Mouse (Mus musculus) C2C12 (cell line): ENCODE measurements around the gene Sdhaf2. TPM values are rescaled to one million over a fixed set of nuclear protein-coding genes. Genes with fewer than 3 reads are reported as not detected.

Source experiments
- H3K27me3 ChIP-seq: one replicate; pipeline ENCODE4 v1.6.1; 2011; ENCODE audit not compliant: control insufficient read depth, insufficient read depth, insufficient read length
- H3K36me3 ChIP-seq: one replicate; pipeline ENCODE4 v1.6.1; 2011; ENCODE audit not compliant: control insufficient read depth, insufficient read depth
- H3K4me3 ChIP-seq: one replicate; pipeline ENCODE4 v1.5.1; 2011; ENCODE audit warnings: mild to moderate bottlenecking, control low read depth; ENCODE audit not compliant: poor library complexity, insufficient read depth, severe bottlenecking
- H3K79me2 ChIP-seq: one replicate; pipeline ENCODE4 v1.6.1; 2011; ENCODE audit not compliant: control insufficient read depth, insufficient read depth
- H3K79me3 ChIP-seq: one replicate; pipeline ENCODE4 v1.6.1; 2011; ENCODE audit warnings: low read depth, control low read depth
- H3ac ChIP-seq: one replicate; pipeline ENCODE3; 2011; ENCODE audit warnings: low read depth; ENCODE audit not compliant: control insufficient read depth, insufficient read length
- CEBPB ChIP-seq: IDR thresholded peaks from one replicate; pipeline ENCODE4 v1.6.1; 2011; ENCODE audit warnings: low read depth, mild to moderate bottlenecking, control low read depth, moderate library complexity
- CTCF ChIP-seq: IDR thresholded peaks from one replicate; pipeline ENCODE4 v1.5.1; 2011; ENCODE audit not compliant: control insufficient read depth, insufficient read depth, insufficient read length
- FOSL1 ChIP-seq: IDR thresholded peaks from one replicate; pipeline ENCODE4 v1.8.0; 2011; ENCODE audit warnings: mild to moderate bottlenecking, low read length; ENCODE audit not compliant: poor library complexity, insufficient read depth, severe bottlenecking
- MAX ChIP-seq: IDR thresholded peaks from one replicate; pipeline ENCODE4 v1.6.1; 2011; ENCODE audit warnings: mild to moderate bottlenecking, control low read depth
- MYOD1 ChIP-seq: IDR thresholded peaks from one replicate; pipeline ENCODE4 v1.6.1; 2011; ENCODE audit warnings: low read depth; ENCODE audit not compliant: control insufficient read depth, insufficient read length
- MYOG ChIP-seq: IDR thresholded peaks from one replicate; pipeline ENCODE4 v1.6.1; 2011; ENCODE audit not compliant: control insufficient read depth, insufficient read length; ENCODE audit errors: extremely low read depth
- USF1 ChIP-seq: IDR thresholded peaks from one replicate; pipeline ENCODE4 v1.6.1; 2011; ENCODE audit warnings: low read depth, mild to moderate bottlenecking, control low read depth, moderate library complexity
- polyA plus RNA-seq: library from polyadenylated mRNA; unstranded; fragments of >200 nt; fragmentation: generic; extraction: Trizol; gene quantifications from one replicate; pipeline ENCODE4 v1.2.1, GENCODE M21; 2012; ENCODE audit warnings: missing spikeins

Gene Sdhaf2
- polyA plus RNA-seq, 1 experiment: 35.4 TPM

DNA sequence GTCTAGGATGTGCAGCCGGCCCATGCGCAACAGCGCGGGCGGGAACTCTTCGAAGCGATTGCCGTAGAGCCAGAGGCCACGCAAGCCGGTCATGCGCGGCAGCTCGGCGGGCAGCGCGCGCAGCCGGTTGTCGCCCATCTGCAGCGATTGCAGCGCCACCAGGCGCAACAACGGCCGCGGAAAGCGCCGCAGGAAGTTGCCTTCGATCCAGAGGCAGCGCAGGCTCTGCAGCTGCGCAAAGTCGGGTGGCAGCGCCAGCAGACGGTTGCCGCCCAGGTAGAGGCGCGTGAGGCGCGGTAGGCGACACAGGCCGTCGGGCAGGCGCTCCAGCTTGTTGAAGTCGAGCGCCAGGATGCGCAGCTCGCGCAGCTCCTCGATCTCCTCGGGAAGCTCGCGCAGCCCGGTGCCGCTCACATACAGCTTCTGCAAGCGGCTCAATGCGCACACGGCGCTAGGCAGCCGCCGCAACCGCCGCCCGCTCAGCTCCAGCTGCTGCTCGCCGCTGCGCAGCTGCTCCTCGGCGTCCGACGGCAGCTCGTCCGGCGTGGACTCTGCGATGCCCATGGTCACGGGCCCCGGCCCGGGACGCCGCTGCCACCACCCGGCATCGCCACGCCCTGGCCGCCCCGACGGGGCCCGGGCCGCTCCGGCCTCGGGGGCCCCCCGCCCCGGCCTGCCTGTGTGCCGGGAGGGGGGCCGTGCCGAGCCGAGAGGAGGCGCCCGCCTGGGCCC, 69.0 kb downstream of the Sdhaf2 start, which contains the start of gene Lrrc10b:
Gene Lrrc10b, minus strand, starts transcription at position 722 of the 732 bp plus-strand sequence.
- Histone ChIP-seq H3ac (peak within 1 kb of the TSS; percentile 22), H3K4me3 (peak within 1 kb of the TSS; percentile 11), H3K36me3 (no peaks in the 10 kb centered on the region), H3K79me2 (no peaks in the 10 kb centered on the region), H3K79me3 (no peaks in the 10 kb centered on the region), H3K27me3 (peaks cover 34% of the 10 kb centered on the region)
- TF ChIP-seq MAX (no peak), CEBPB (no peak), CTCF (no peak), MYOG (no peak), USF1 (no peak), MYOD1 (no peak), FOSL1 (no peak)

GRCm38 (mm10) chr19:10455437-10455806, 70.5 kb downstream of the Sdhaf2 start:
- H3K4me3 ChIP-seq: no peak overlapping the region
- no peak overlapping the region for H3ac ChIP-seq
- no peaks in the 10 kb centered on the region for H3K36me3 ChIP-seq
- H3K79me3 ChIP-seq: no peaks in the 10 kb centered on the region
- no peaks in the 10 kb centered on the region for H3K79me2 ChIP-seq
- no peak for TF ChIP-seq MAX
- TF ChIP-seq MYOG: no peak
- no peak for TF ChIP-seq USF1
- no peak for TF ChIP-seq FOSL1
- no peak for TF ChIP-seq CTCF
- TF ChIP-seq CEBPB: no peak
- peaks cover 30% of the 10 kb centered on the region for H3K27me3 ChIP-seq

DNA sequence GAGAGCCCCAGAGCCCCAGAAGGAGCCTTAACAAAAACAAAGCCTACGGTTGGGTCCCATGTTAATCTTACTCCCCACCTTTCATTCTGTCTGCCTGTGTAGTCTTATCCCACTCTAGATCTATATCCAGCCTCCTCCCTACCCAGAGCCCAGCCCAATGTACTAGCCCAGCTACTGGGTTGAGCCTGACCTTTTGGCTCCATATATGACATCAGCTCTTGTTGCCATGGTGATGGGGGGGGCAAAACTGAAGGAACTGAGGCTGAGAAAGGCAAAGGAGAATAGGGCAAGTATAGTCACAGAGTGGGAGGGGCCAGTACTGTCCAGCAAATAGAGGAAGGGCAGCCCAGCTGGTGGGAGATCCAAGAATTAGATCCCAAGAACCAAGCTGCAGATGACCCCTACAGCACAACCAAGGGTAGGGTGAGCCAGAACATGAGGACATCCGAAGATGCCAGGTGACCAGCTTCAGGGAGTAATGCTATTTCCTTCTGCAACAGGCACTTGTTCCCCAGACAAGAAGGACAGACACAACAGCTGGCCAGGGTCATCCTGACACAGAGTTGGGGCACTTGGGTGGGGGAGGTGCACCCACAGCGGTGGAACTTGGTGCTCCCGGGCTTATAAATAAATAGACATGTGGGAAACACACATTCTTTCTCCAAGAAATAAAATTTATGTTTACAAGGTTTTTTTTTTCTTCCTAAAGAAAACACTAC, 71.1 kb downstream of the Sdhaf2 start:
- Histone ChIP-seq H3ac (no peak overlapping the region), H3K79me3 (no peaks in the 10 kb centered on the region), H3K79me2 (no peaks in the 10 kb centered on the region), H3K36me3 (no peaks in the 10 kb centered on the region), H3K27me3 (peaks cover 30% of the 10 kb centered on the region), H3K4me3 (no peak overlapping the region)
- TF ChIP-seq FOSL1 (no peak), MYOG (no peak), MAX (no peak), MYOD1 (no peak), USF1 (no peak)

Other genes starting within 250 kb of the Sdhaf2 start
- gene Dagla, start 221.3 kb downstream of the Sdhaf2 start, polyA plus RNA-seq: 8.3 TPM
- gene Syt7, start 137.1 kb downstream of the Sdhaf2 start, polyA plus RNA-seq: 0.23 TPM
- gene Lrrc10b, start 68.7 kb downstream of the Sdhaf2 start, polyA plus RNA-seq: 0.07 TPM
- gene Ppp1r32, start 43.2 kb downstream of the Sdhaf2 start, polyA plus RNA-seq: 0.04 TPM
- gene Cpsf7, start 876 bp downstream of the Sdhaf2 start, polyA plus RNA-seq: 26.5 TPM
- 25.2 TPM for gene Tmem216, start 30.1 kb upstream of the Sdhaf2 start, polyA plus RNA-seq
- gene Cyb561a3, start 51.0 kb upstream of the Sdhaf2 start, polyA plus RNA-seq: 21.0 TPM
- gene Tmem138, start 51.2 kb upstream of the Sdhaf2 start, polyA plus RNA-seq: 39.2 TPM
- 513 TPM for gene Ddb1, start 79.2 kb upstream of the Sdhaf2 start, polyA plus RNA-seq
- 15.7 TPM for gene Tkfc, start 79.5 kb upstream of the Sdhaf2 start, polyA plus RNA-seq
- gene Vwce, start 108.1 kb upstream of the Sdhaf2 start, polyA plus RNA-seq: 0.11 TPM
- gene Pga5, start 151.9 kb upstream of the Sdhaf2 start, polyA plus RNA-seq: not detected
- gene Vps37c, start 162.6 kb upstream of the Sdhaf2 start, polyA plus RNA-seq: 21.9 TPM
- gene Cd5, start 212.9 kb upstream of the Sdhaf2 start, polyA plus RNA-seq: 0.04 TPM